Mouse (Mus musculus) heart, postnatal 0 days (tissue): ENCODE measurements around the gene Pold4. TPM values are rescaled to one million over a fixed set of nuclear protein-coding genes. Genes with fewer than 3 reads are reported as not detected.

Experiments used
- ATAC-seq: fragments of 200-750 bp; cut with Nextera tagmentation; 2 replicates; pipeline ENCODE4 v1.8.0; 2017; ENCODE audit warnings: low read depth, moderate number of reproducible peaks, moderate library complexity; ENCODE audit not compliant: insufficient read depth
- DNase-seq: peaks from one replicate; pipeline ENCODE4 v3.0.0-alpha.2; 2016; ENCODE audit warnings: low spot score
- H3K27ac ChIP-seq: fragments of 300-500 bp; sonication (generic); 2 replicates; pipeline ENCODE4 v1.5.1; 2014; ENCODE audit warnings: low read depth, mild to moderate bottlenecking
- H3K27me3 ChIP-seq: fragments of 300-500 bp; sonication (generic); 2 replicates; pipeline ENCODE4 v1.6.1; 2014; ENCODE audit warnings: low read length, mixed read lengths; ENCODE audit not compliant: control insufficient read depth, insufficient read depth
- H3K36me3 ChIP-seq: fragments of 300-500 bp; sonication (generic); replicated peaks from 2 replicates; pipeline ENCODE4 v1.6.1; 2014; ENCODE audit warnings: low read length, mixed read lengths; ENCODE audit not compliant: control insufficient read depth, insufficient read depth
- H3K4me1 ChIP-seq: fragments of 300-500 bp; sonication (generic); 2 replicates; pipeline ENCODE4 v1.6.1; 2014; ENCODE audit warnings: antibody characterized with exemption; ENCODE audit not compliant: control insufficient read depth, insufficient read depth
- H3K4me2 ChIP-seq: fragments of 300-500 bp; sonication (generic); 2 replicates; pipeline ENCODE4 v1.6.1; 2014; ENCODE audit warnings: low read depth, mild to moderate bottlenecking, low read length, moderate library complexity
- H3K4me3 ChIP-seq: fragments of 300-500 bp; sonication (generic); 2 replicates; pipeline ENCODE4 v1.5.1; 2014; ENCODE audit warnings: low read depth, low read length
- H3K9ac ChIP-seq: fragments of 300-500 bp; sonication (generic); replicated peaks from 2 replicates; pipeline ENCODE4 v1.6.1; 2014; ENCODE audit warnings: low read depth, low read length, mixed read lengths
- H3K9me3 ChIP-seq: fragments of 300-500 bp; sonication (generic); replicated peaks from 2 replicates; pipeline ENCODE4 v1.6.1; 2016; ENCODE audit warnings: low read length; ENCODE audit not compliant: control insufficient read depth
- CTCF ChIP-seq: IDR thresholded peaks from 2 replicates; pipeline ENCODE4 v1.5.1; 2016; ENCODE audit warnings: antibody characterized with exemption, control low read depth, low read depth
- EP300 ChIP-seq: IDR thresholded peaks from 2 replicates; pipeline ENCODE4 v1.6.1; 2016; ENCODE audit warnings: antibody characterized with exemption, low read depth
- WGBS: fragments of 180-500 bp; shearing (Covaris S2); extraction: QIAGEN DNeasy Blood & Tissue Kit; methylation state at CpG from one replicate; pipeline ENCODE4 v1.1.7; 2014; 5-methylcytosine and 5-hydroxymethylcytosine counted together
- polyA plus RNA-seq: library from polyadenylated mRNA; unstranded; fragments of >200 nt; fragmentation: Nextera tagmentation; extraction: Ambion mirVana; gene quantifications from 2 replicates; pipeline ENCODE4 v1.2.1, GENCODE M21; 2015
- total RNA-seq: library from RNA; depleted of rRNA; stranded (reverse); fragments of >200 nt; gene quantifications from 2 replicates; pipeline ENCODE4 v1.2.3, GENCODE M21; 2014; ENCODE audit warnings: low replicate concordance; rRNA removed

Gene Pold4
- total RNA-seq = 18.6 and 30.8 TPM in 2 replicates
- 23.0 and 27.9 TPM in 2 replicates for polyA plus RNA-seq

DNA sequence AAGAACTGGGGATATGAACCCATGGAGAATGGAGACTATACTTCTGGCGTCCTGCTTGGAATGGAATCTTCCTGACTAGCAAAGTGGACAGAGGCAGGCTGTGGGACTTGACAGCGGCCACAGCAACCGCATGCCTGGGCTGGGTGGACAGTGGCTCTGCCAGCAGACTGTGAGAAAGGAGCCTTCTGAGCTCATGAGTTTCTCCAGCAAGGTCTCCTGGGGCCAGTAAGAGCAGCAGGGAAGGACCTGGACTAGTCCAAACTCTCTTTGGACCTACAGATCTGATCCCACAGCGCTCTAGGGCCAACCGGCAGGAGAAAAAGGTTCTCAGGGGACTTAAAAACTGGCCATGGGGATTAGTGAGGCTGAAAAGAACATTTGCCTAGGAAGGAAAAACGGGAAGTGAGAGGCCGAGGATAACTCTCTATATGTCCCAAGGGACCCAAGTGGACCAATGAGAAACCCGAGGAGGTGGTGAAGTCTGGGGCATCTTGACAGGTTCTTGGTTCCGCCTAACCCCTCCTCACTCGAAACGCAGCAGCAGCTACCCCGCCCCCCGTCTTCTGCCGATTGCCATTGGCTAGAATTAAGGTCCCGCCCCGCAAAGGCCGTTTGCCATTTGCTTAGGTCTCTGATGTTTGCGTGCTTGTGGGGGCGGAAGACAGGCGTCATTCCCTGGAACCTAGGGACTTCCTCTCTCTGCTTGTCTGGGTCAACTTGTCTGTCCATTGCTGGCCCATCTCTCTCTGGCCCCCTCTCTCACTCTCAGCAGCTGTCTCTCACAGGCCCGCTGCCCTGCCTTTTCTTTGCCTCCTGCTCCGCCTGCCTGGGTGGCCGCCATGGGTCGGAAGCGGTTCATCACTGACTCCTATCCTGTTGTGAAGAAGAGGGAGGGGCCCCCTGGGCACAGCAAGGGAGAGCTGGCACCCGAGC is at the start of gene Pold4:
Pold4 (plus strand) TSS at position 647 of the 933 bp plus-strand sequence.
- ATAC-seq = peak; percentile 91
- Histone ChIP-seq H3K9me3 (no peaks in the 10 kb centered on the region), H3K4me2 (peak within 1 kb of the TSS; percentile 80), H3K9ac (peak within 1 kb of the TSS; percentile 59), H3K4me3 (peak within 1 kb of the TSS; percentile 60), H3K36me3 (no peaks in the 10 kb centered on the region), H3K27me3 (no peaks in the 10 kb centered on the region), H3K27ac (peak within 1 kb of the TSS; percentile 79), H3K4me1 (peaks cover 5% of the 10 kb centered on the region; the same call in 1 of the 2 replicates)
- WGBS = 6% methylated on average over 25 of the region's 26 CpGs
- DNase-seq = peak; percentile 97
- TF ChIP-seq CTCF = no peak
- 0 out of 2 replicates have a peak, but pooled peaks have one; percentile 22 for TF ChIP-seq EP300

- TF ChIP-seq CTCF = no peak
- no peak for TF ChIP-seq EP300
- Histone ChIP-seq H3K9ac (no peak overlapping the region), H3K9me3 (no peaks in the 10 kb centered on the region), H3K36me3 (no peaks in the 10 kb centered on the region), H3K4me2 (no peak overlapping the region), H3K27me3 (no peaks in the 10 kb centered on the region), H3K4me3 (no peak overlapping the region), H3K4me1 (peaks cover 33% of the 10 kb centered on the region), H3K27ac (no peak overlapping the region)
- DNase-seq (no peak), ATAC-seq (no peak)
- 73% methylated on average over 2 of the region's 2 CpGs for WGBS
These were observed 48.0 kb upstream of the Pold4 start for GRCm38 (mm10) chr19:4183689-4184088.

DNA sequence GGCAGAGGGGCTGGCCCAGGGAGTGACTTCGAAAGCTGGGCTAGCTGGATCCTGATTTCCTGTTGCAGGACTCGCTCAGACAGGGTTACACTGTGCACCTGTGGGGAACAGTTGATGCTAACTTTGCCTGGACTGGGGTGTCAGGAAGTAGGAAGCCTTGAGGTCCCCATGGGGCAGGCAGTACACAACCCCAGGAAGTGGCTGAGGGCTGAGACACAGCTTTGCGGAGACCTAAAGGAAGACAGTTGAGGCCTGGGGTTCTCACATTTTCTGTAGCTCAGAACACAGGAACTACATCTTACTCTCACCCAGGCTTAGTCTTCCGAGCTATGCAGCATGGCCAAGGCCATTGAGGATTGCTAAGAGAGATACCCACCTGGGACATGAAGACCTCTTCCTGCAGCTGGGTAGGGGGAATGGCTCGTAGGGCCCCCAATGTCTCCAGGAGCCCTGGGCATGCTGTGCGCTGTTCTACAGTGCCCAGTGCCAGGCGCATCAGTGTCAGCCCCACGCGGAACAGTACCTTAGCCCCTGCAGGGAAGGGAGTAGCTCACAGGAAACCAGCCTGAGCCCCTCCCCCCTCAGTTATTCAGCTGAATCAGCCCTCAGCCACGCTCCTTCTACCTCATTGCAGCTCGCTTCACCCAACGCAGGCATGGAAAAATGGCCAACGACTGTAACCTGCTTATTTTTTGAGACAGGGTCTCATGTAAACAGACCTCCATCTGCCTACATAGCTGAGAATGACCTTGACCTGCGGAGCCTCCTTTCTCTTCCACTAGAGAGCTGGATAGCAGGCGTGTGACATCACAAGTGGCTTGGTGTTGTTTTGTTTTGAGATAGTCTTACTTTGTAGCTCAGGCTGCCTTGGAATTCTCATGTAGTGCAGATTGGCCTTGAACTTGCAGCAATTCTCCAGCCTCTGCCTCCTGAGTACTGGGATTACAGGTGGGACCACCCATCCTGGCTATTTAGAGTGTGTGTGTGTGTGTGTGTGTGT is 46.4 kb upstream of the Pold4 start:
- 38% methylated on average over 15 of the region's 15 CpGs for WGBS
- Histone ChIP-seq H3K4me3 (no peak overlapping the region), H3K9ac (no peak overlapping the region), H3K27ac (peak overlapping the region; percentile 61), H3K27me3 (no peaks in the 10 kb centered on the region), H3K4me1 (peaks cover 33% of the 10 kb centered on the region), H3K9me3 (no peaks in the 10 kb centered on the region), H3K4me2 (peak overlapping the region; percentile 36; the same call in 1 of the 2 replicates), H3K36me3 (no peaks in the 10 kb centered on the region)
- no peak for TF ChIP-seq EP300
- TF ChIP-seq CTCF = no peak
- ATAC-seq (peak; percentile 53; the same call in 1 of the 2 replicates), DNase-seq (no peak)

DNA sequence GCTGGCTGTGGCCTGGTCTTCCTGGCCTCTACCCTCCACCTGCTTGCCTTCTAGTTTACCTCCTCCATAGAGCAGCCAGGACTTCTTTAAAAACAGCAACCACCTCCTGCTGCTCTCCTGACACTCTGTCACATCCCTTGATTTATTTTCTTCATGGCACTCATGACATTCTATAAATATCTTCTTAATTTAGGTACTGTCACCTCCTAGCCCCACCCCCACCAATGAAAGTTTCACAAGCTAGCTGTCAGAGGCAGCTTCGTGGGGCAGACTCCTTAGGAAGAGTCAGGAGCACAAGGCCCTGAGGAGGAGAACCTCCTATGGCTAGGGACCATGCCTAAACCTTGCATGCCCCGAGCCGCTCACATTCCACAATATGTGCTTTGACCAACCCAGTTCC is 44.4 kb upstream of the Pold4 start:
- H3K27ac ChIP-seq = peak overlapping the region; percentile 56
- peaks cover 36% of the 10 kb centered on the region for H3K4me1 ChIP-seq
- no peaks in the 10 kb centered on the region for H3K27me3 ChIP-seq
- peak overlapping the region; percentile 18; the same call in 1 of the 2 replicates for H3K4me2 ChIP-seq
- H3K9me3 ChIP-seq = no peaks in the 10 kb centered on the region
- H3K36me3 ChIP-seq = no peaks in the 10 kb centered on the region
- ATAC-seq (no peak), DNase-seq (no peak)
- 56% methylated on average over 3 of the region's 3 CpGs for WGBS
- no peak overlapping the region for H3K4me3 ChIP-seq
- TF ChIP-seq CTCF = no peak
- TF ChIP-seq EP300 = no peak
- no peak overlapping the region for H3K9ac ChIP-seq

DNA sequence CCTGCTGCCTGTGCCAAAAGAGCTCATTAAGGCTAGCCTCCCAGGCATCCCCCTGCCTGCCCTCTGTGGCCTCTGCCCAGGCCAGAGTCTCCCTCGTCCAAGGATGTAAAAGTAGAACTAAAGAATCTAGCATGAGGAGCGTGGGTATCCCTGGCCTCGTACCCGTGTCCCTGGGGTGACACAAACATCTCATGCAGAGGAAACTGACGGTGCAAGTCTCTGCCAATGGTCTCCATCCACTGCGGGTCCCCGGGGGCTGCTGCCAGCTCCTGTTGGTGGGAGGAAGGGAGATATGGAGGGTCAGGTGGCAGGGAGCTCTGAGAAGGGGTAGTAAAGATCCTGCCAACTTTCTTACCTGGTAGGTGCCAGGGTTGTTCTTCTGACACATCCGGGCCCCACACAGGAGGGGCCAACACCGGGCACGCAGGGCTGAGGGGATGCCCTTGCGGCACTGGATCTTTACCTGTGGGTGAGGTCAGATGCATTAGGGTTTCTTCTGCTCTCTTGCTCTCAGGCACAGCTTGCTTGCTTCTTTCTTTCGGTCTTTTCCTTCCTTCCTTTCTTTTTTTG is 42.6 kb upstream of the Pold4 start:
- no peak overlapping the region for H3K9ac ChIP-seq
- H3K4me3 ChIP-seq = no peak overlapping the region
- H3K4me2 ChIP-seq = peak overlapping the region; percentile 13; the same call in 1 of the 2 replicates
- H3K27ac ChIP-seq = no peak overlapping the region
- H3K9me3 ChIP-seq = no peaks in the 10 kb centered on the region
- peaks cover 46% of the 10 kb centered on the region for H3K4me1 ChIP-seq
- DNase-seq = no peak
- no peak for TF ChIP-seq CTCF
- TF ChIP-seq EP300 = no peak
- 79% methylated on average over 12 of the region's 12 CpGs for WGBS
- H3K27me3 ChIP-seq = no peaks in the 10 kb centered on the region
- H3K36me3 ChIP-seq = peaks cover 11% of the 10 kb centered on the region
- ATAC-seq = no peak
